Mouse (Mus musculus) ovary, adult 10 weeks (tissue): ENCODE results near the gene Ciao2a. TPM values are rescaled to one million over a fixed set of nuclear protein-coding genes. Genes with fewer than 3 reads are reported as not detected.

Source experiments
- polyA plus RNA-seq: library from polyadenylated mRNA; stranded (reverse); fragments of 350-450 nt; fragmentation: Illumina TruSeq; extraction: RNeasy Lipid Tissue Mini Kit (QIAGEN cat#74804); gene quantifications from one replicate; pipeline ENCODE4 v1.2.3, GENCODE M21; 2014

Gene Ciao2a
- polyA plus RNA-seq, result 121 TPM

GRCm38 (mm10) chr9:66126456-66127192 is at the start of gene Ciao2a, which contains the start of gene Snx1:
TSS of gene Ciao2a (plus strand) at chr9:66126611.
TSS of gene Snx1 (minus strand) at chr9:66126587.

GRCm38 (mm10) chr9:66157958-66158830 is 31.8 kb downstream of the Ciao2a start, which contains the start of gene Dapk2:
TSS of gene Dapk2 (plus strand) at chr9:66158223.

Other genes starting within 250 kb of the Ciao2a start
- gene Pclaf, start 236.4 kb upstream of the Ciao2a start, polyA plus RNA-seq, result 101 TPM
- gene Trip4, start 217.8 kb upstream of the Ciao2a start, polyA plus RNA-seq, result 60.6 TPM
- gene Csnk1g1, start 217.7 kb upstream of the Ciao2a start, polyA plus RNA-seq, result 51.7 TPM
- gene Ppib, start 66.4 kb upstream of the Ciao2a start, polyA plus RNA-seq, result 297 TPM
- 0.23 TPM for gene Snx22, start 56.9 kb upstream of the Ciao2a start, polyA plus RNA-seq
- 114 TPM for gene Snx1, start within 50 bp of the Ciao2a start, polyA plus RNA-seq
- gene Dapk2, start 31.6 kb downstream of the Ciao2a start, polyA plus RNA-seq, result 1.6 TPM
- gene Herc1, start 223.8 kb downstream of the Ciao2a start, polyA plus RNA-seq, result 42.5 TPM